Mouse (Mus musculus) lung, adult 2 months (tissue): ENCODE results near the gene Samd14.

ENCODE experiments used
- CTCF ChIP-seq: fragments of 200-500 bp; IDR thresholded peaks from 2 replicates; pipeline ENCODE4 v1.5.1; 2011; ENCODE audit warnings: mild to moderate bottlenecking, low read length, control low read depth; ENCODE audit not compliant: insufficient read depth
- POLR2A ChIP-seq: fragments of 200-500 bp; IDR thresholded peaks from 2 replicates; pipeline ENCODE4 v1.6.1; 2011; ENCODE audit warnings: low read depth, mild to moderate bottlenecking, control low read depth, low read length, borderline replicate concordance; ENCODE audit errors: extremely low read depth

GRCm38 (mm10) chr11:94987341-94987740 is 22.3 kb upstream of the Samd14 start:
- TF ChIP-seq CTCF (no peak), POLR2A (no peak)
